Mouse (Mus musculus): ENCODE measurements at regions not wholly inside any gene's neighbourhood (a gene's known extent, or its start where the extent isn't known, plus 50 kb on each side); places are given as distances from the start of the nearest gene placed in this dataset.

DNA sequence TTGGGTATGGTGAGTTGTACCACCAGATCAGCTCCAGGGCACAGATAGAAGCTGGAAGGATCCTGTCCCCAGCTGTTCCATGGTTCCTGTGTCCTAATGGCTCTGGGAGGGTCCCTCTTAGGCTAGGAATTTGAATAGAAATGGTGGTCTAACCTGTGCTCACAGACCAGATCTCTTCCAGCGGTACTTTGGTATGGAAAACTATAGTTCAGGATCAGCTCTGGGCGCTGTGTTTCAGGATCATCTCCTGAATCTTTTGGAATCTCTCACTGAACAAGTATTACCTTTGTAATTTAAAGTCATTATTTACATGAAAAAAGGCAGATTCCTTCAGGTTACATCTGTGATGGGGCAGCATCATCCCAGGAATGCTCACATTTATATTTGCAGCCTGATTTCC is 208.1 kb upstream of the Podxl start:
- Histone ChIP-seq H3K9ac (replicated peaks; ENCODE audit: low read depth, low read length) (no peak overlapping the region), H3K9me3 (replicated peaks; ENCODE audit: control insufficient read depth, low read length) (no peaks in the 10 kb centered on the region), H3K4me1 (ENCODE audit: control insufficient read depth, insufficient read depth) (no peaks in the 10 kb centered on the region), H3K27me3 (ENCODE audit: control insufficient read depth, insufficient read depth, low read length) (no peaks in the 10 kb centered on the region), H3K4me2 (ENCODE audit: low read depth, low read length) (no peak overlapping the region), H3K27ac (ENCODE audit: low read depth) (no peak overlapping the region), H3K4me3 (ENCODE audit: low read depth, low read length) (no peak overlapping the region), H3K36me3 (replicated peaks; ENCODE audit: control insufficient read depth, insufficient read depth, low read length) (no peaks in the 10 kb centered on the region)
- no peak for DNase-seq (ENCODE audit: low spot score)
- TF ChIP-seq CTCF (IDR thresholded peaks at IDR 0.05; ENCODE audit: low read depth) (no peak), EP300 (IDR thresholded peaks at IDR 0.05; ENCODE audit: low read depth) (no peak)
- 81% methylated on average over 2 of the region's 2 CpGs for WGBS
- ATAC-seq (ENCODE audit: insufficient read depth, low read depth): no peak

DNA sequence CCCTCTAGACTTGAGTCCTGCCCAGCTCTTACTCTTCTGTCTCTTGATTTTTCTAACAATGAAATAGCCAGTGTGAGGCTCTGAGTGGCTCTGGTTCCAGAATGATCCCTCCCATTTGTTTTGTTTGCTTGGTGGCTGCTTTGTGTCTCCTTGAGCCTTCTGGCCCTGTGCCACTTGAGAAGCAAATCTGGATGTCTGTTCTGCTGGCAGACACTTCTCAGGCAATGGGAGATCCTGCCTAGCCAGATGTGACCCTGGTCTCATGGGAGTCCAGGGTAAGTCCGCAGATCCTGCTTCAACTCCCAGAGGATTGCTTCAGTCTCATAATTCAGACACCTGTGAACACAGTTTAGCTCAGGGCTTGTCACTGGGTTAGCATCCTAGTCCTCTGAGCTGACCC is 181.8 kb upstream of the Podxl start:
- Histone ChIP-seq H3K9me3 (replicated peaks; ENCODE audit: control insufficient read depth, low read length) (no peaks in the 10 kb centered on the region), H3K36me3 (replicated peaks; ENCODE audit: control insufficient read depth, insufficient read depth, low read length) (no peaks in the 10 kb centered on the region), H3K4me2 (ENCODE audit: low read depth, low read length) (no peak overlapping the region), H3K27ac (ENCODE audit: low read depth) (no peak overlapping the region), H3K4me3 (ENCODE audit: low read depth, low read length) (no peak overlapping the region), H3K27me3 (ENCODE audit: control insufficient read depth, insufficient read depth, low read length) (no peaks in the 10 kb centered on the region), H3K4me1 (ENCODE audit: control insufficient read depth, insufficient read depth) (no peaks in the 10 kb centered on the region), H3K9ac (replicated peaks; ENCODE audit: low read depth, low read length) (no peak overlapping the region)
- ATAC-seq (ENCODE audit: insufficient read depth, low read depth): no peak
- TF ChIP-seq EP300 (IDR thresholded peaks at IDR 0.05; ENCODE audit: low read depth) (no peak), CTCF (IDR thresholded peaks at IDR 0.05; ENCODE audit: low read depth) (no peak)
- 65% methylated on average over 1 of the region's 1 CpGs for WGBS
- no peak for DNase-seq (ENCODE audit: low spot score)

DNA sequence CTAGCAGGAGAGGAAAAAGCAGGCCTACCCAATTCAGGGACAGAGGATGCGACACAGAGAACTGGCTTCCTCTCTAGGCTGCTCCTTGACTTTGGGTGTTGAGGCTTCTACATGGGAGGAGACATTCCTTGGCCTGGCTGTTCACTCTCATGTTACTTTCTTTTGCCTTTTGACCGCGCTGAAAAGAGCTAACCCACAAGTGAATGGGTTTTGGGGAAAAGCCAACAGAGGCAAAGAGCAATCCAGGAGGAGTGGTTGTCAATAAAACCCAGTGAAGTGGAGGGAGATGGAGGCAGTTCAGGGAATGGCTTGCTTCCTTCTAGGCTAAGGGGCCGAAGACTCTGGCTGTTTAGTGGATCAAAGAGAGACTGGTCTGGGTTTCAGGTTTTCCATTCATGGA is 167.6 kb upstream of the Podxl start:
- no peak for TF ChIP-seq EP300 (IDR thresholded peaks at IDR 0.05; ENCODE audit: low read depth)
- no peak for DNase-seq (ENCODE audit: low spot score)
- Histone ChIP-seq H3K36me3 (replicated peaks; ENCODE audit: control insufficient read depth, insufficient read depth, low read length) (no peaks in the 10 kb centered on the region), H3K27me3 (ENCODE audit: control insufficient read depth, insufficient read depth, low read length) (no peaks in the 10 kb centered on the region), H3K4me1 (ENCODE audit: control insufficient read depth, insufficient read depth) (no peaks in the 10 kb centered on the region), H3K27ac (ENCODE audit: low read depth) (no peak overlapping the region), H3K4me3 (ENCODE audit: low read depth, low read length) (no peak overlapping the region), H3K9me3 (replicated peaks; ENCODE audit: control insufficient read depth, low read length) (no peaks in the 10 kb centered on the region), H3K4me2 (ENCODE audit: low read depth, low read length) (no peak overlapping the region), H3K9ac (replicated peaks; ENCODE audit: low read depth, low read length) (no peak overlapping the region)
- WGBS: 75% methylated on average over 4 of the region's 4 CpGs
- no peak for ATAC-seq (ENCODE audit: insufficient read depth, low read depth)

DNA sequence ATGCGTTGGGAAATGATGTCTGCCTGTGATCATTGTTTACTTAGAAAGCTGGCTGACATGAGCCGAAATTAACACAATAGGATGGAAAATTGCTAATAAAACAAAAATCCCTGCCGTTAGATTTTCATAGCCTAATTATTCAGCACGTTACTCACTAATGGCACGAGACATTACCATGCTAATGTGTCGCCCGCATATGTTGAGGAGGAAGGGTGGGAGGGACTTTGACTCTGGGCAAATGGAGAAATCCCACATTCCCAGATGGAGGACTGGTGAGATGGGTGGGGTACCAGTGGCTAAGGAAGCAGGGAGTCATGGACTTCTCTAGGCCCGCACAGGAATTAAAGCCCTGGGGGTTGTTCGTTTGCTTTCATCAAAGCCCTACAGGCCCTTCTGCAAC is 155.8 kb upstream of the Podxl start:
- Histone ChIP-seq H3K4me1 (ENCODE audit: control insufficient read depth, insufficient read depth) (no peaks in the 10 kb centered on the region), H3K9me3 (replicated peaks; ENCODE audit: control insufficient read depth, low read length) (no peaks in the 10 kb centered on the region), H3K4me2 (ENCODE audit: low read depth, low read length) (no peak overlapping the region), H3K36me3 (replicated peaks; ENCODE audit: control insufficient read depth, insufficient read depth, low read length) (no peaks in the 10 kb centered on the region), H3K9ac (replicated peaks; ENCODE audit: low read depth, low read length) (no peak overlapping the region), H3K4me3 (ENCODE audit: low read depth, low read length) (no peak overlapping the region), H3K27me3 (ENCODE audit: control insufficient read depth, insufficient read depth, low read length) (0 out of 2 replicates have a peak, but pooled peaks cover 4% of the 10 kb centered on the region), H3K27ac (ENCODE audit: low read depth) (no peak overlapping the region)
- WGBS: 65% methylated on average over 9 of the region's 9 CpGs
- ATAC-seq (ENCODE audit: insufficient read depth, low read depth): no peak
- DNase-seq (ENCODE audit: low spot score): no peak
- TF ChIP-seq CTCF (IDR thresholded peaks at IDR 0.05; ENCODE audit: low read depth) (no peak), EP300 (IDR thresholded peaks at IDR 0.05; ENCODE audit: low read depth) (no peak)

DNA sequence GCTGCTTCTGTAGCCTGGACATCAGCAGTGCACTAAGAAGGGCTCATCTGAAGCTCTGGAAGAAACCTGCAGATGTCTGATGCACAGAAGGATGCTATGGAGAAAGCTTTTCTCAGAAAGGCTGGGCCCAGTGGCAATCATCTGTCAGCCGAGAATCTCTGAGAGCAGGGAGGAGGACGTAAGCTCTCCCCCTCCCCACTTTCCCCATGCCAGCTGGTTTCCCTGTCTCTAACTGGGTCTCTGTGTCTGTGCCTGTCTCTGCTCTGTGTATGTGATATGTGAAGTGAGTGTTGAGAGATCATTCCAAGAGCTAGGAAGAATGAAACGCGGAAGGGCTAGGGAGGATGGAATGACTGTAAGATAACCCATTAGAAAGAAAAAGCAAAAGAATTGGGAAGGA is 155.1 kb upstream of the Podxl start:
- ATAC-seq (ENCODE audit: insufficient read depth, low read depth) (no peak), DNase-seq (ENCODE audit: low spot score) (no peak)

DNA sequence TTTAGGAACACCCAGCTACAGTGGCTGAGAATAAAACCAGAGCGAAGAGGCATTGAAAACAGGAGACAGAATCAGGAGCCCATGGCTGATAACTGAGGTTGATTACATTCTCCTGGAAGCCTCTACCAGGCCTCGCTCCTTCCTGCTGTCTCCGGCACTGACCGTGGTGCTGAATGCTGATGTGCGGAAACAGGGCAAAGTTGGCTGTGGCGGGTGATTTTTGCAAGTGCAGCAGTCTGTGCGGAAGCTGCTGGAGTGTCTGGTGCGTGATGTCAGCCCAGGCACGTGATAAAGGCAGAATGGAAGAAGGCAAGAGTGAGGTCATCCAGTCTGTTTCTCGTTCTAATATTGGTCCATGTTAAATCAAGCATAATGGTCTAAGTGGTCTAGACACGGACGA is 153.8 kb upstream of the Podxl start:
- TF ChIP-seq CTCF (IDR thresholded peaks at IDR 0.05; ENCODE audit: low read depth): no peak
- TF ChIP-seq EP300 (IDR thresholded peaks at IDR 0.05; ENCODE audit: low read depth): no peak
- ATAC-seq (ENCODE audit: insufficient read depth, low read depth): peak; percentile 47
- WGBS: 14% methylated on average over 12 of the region's 12 CpGs

More for the DNA sequence above, 155.1 kb upstream of the Podxl start:
- H3K9me3 ChIP-seq (replicated peaks; ENCODE audit: control insufficient read depth, low read length): no peaks in the 10 kb centered on the region
- no peak overlapping the region for H3K27ac ChIP-seq (ENCODE audit: low read depth)
- H3K9ac ChIP-seq (replicated peaks; ENCODE audit: low read depth, low read length): no peak overlapping the region
- H3K27me3 ChIP-seq (ENCODE audit: control insufficient read depth, insufficient read depth, low read length): 0 out of 2 replicates have a peak, but pooled peaks cover 4% of the 10 kb centered on the region
- H3K4me2 ChIP-seq (ENCODE audit: low read depth, low read length): no peak overlapping the region
- 32% methylated on average over 4 of the region's 4 CpGs for WGBS
- no peaks in the 10 kb centered on the region for H3K36me3 ChIP-seq (replicated peaks; ENCODE audit: control insufficient read depth, insufficient read depth, low read length)
- H3K4me1 ChIP-seq (ENCODE audit: control insufficient read depth, insufficient read depth): no peaks in the 10 kb centered on the region
- no peak overlapping the region for H3K4me3 ChIP-seq (ENCODE audit: low read depth, low read length)
- TF ChIP-seq EP300 (IDR thresholded peaks at IDR 0.05; ENCODE audit: low read depth): no peak
- TF ChIP-seq CTCF (IDR thresholded peaks at IDR 0.05; ENCODE audit: low read depth): no peak

More for the DNA sequence above, 153.8 kb upstream of the Podxl start:
- no peaks in the 10 kb centered on the region for H3K9me3 ChIP-seq (replicated peaks; ENCODE audit: control insufficient read depth, low read length)
- H3K9ac ChIP-seq (replicated peaks; ENCODE audit: low read depth, low read length): no peak overlapping the region
- H3K4me3 ChIP-seq (ENCODE audit: low read depth, low read length): no peak overlapping the region
- DNase-seq (ENCODE audit: low spot score): peak; percentile 67
- H3K27me3 ChIP-seq (ENCODE audit: control insufficient read depth, insufficient read depth, low read length): 0 out of 2 replicates have a peak, but pooled peaks cover 4% of the 10 kb centered on the region
- no peak overlapping the region for H3K27ac ChIP-seq (ENCODE audit: low read depth)
- no peaks in the 10 kb centered on the region for H3K36me3 ChIP-seq (replicated peaks; ENCODE audit: control insufficient read depth, insufficient read depth, low read length)
- no peak overlapping the region for H3K4me2 ChIP-seq (ENCODE audit: low read depth, low read length)
- no peaks in the 10 kb centered on the region for H3K4me1 ChIP-seq (ENCODE audit: control insufficient read depth, insufficient read depth)
